Mouse (Mus musculus): ENCODE results near the gene Ccdc96. TPM values are rescaled to one million over a fixed set of nuclear protein-coding genes. Genes with fewer than 3 reads are reported as not detected.

Ccdc96 gene
- polyA plus RNA-seq (2014; fragmentation: Nextera tagmentation; extraction: Ambion mirVana): 2.7 and 2.8 TPM in 2 replicates

- Histone ChIP-seq H3K9me3 (ENCODE audit: control insufficient read depth, low read length) (no peaks in the 10 kb centered on the region), H3K4me1 (ENCODE audit: control insufficient read depth, insufficient read depth, low read length) (peaks cover 27% of the 10 kb centered on the region), H3K9ac (replicated peaks; ENCODE audit: low read depth, low read length) (peak within 1 kb of the TSS; percentile 86), H3K4me3 (ENCODE audit: low read depth, low read length) (peak within 1 kb of the TSS; percentile 89), H3K27me3 (ENCODE audit: control insufficient read depth, insufficient read depth, low read length) (no peaks in the 10 kb centered on the region), H3K36me3 (ENCODE audit: control insufficient read depth, insufficient read depth, low read length) (no peaks in the 10 kb centered on the region), H3K4me2 (ENCODE audit: low read depth, low read length) (peak within 1 kb of the TSS; percentile 91), H3K27ac (ENCODE audit: low read depth, low read length) (peak within 1 kb of the TSS; percentile 67)
- under 1% methylated on average over 75 of the region's 97 CpGs for WGBS
- peak; percentile 97 for ATAC-seq (ENCODE audit: low read depth)
Observed at GRCm38 (mm10) chr5:36484171-36484990, at the start of gene Ccdc96, which contains the start of gene Tada2b. TSS of gene Ccdc96 (plus strand) at chr5:36484588. TSS of gene Tada2b (minus strand) at chr5:36484285.

- Histone ChIP-seq H3K27ac (ENCODE audit: low read depth, low read length) (no peak overlapping the region), H3K9ac (replicated peaks; ENCODE audit: low read depth, low read length) (no peak overlapping the region), H3K4me3 (ENCODE audit: low read depth, low read length) (no peak overlapping the region), H3K27me3 (ENCODE audit: control insufficient read depth, insufficient read depth, low read length) (no peaks in the 10 kb centered on the region), H3K36me3 (ENCODE audit: control insufficient read depth, insufficient read depth, low read length) (no peaks in the 10 kb centered on the region), H3K4me1 (ENCODE audit: control insufficient read depth, insufficient read depth, low read length) (peaks cover 7% of the 10 kb centered on the region; the same call in 1 of the 2 replicates), H3K4me2 (ENCODE audit: low read depth, low read length) (no peak overlapping the region), H3K9me3 (ENCODE audit: control insufficient read depth, low read length) (no peaks in the 10 kb centered on the region)
- WGBS: 86% methylated on average over 4 of the region's 4 CpGs
- ATAC-seq (ENCODE audit: low read depth): no peak
Observed at GRCm38 (mm10) chr5:36436858-36437257, 47.5 kb upstream of the Ccdc96 start.

GRCm38 (mm10) chr5:36440741-36441140 lies 43.6 kb upstream of the Ccdc96 start:
- Histone ChIP-seq H3K36me3 (ENCODE audit: control insufficient read depth, insufficient read depth, low read length) (no peaks in the 10 kb centered on the region), H3K9me3 (ENCODE audit: control insufficient read depth, low read length) (no peaks in the 10 kb centered on the region), H3K27ac (ENCODE audit: low read depth, low read length) (no peak overlapping the region), H3K9ac (replicated peaks; ENCODE audit: low read depth, low read length) (no peak overlapping the region), H3K4me2 (ENCODE audit: low read depth, low read length) (no peak overlapping the region), H3K4me3 (ENCODE audit: low read depth, low read length) (no peak overlapping the region), H3K4me1 (ENCODE audit: control insufficient read depth, insufficient read depth, low read length) (no peaks in the 10 kb centered on the region), H3K27me3 (ENCODE audit: control insufficient read depth, insufficient read depth, low read length) (no peaks in the 10 kb centered on the region)
- ATAC-seq (ENCODE audit: low read depth): no peak
- WGBS: 60% methylated on average over 3 of the region's 3 CpGs

- WGBS: 61% methylated on average over 4 of the region's 4 CpGs
- no peak overlapping the region for H3K9ac ChIP-seq (replicated peaks; ENCODE audit: low read depth, low read length)
- ATAC-seq (ENCODE audit: low read depth): no peak
- no peak overlapping the region for H3K4me3 ChIP-seq (ENCODE audit: low read depth, low read length)
- no peak overlapping the region for H3K4me2 ChIP-seq (ENCODE audit: low read depth, low read length)
- no peak overlapping the region for H3K27ac ChIP-seq (ENCODE audit: low read depth, low read length)
- H3K4me1 ChIP-seq (ENCODE audit: control insufficient read depth, insufficient read depth, low read length): no peaks in the 10 kb centered on the region
- H3K9me3 ChIP-seq (ENCODE audit: control insufficient read depth, low read length): no peaks in the 10 kb centered on the region
- H3K27me3 ChIP-seq (ENCODE audit: control insufficient read depth, insufficient read depth, low read length): no peaks in the 10 kb centered on the region
- no peaks in the 10 kb centered on the region for H3K36me3 ChIP-seq (ENCODE audit: control insufficient read depth, insufficient read depth, low read length)
Observed at GRCm38 (mm10) chr5:36444611-36445010, 39.8 kb upstream of the Ccdc96 start.

GRCm38 (mm10) chr5:36445028-36445427 lies 39.4 kb upstream of the Ccdc96 start:
- no peak for ATAC-seq (ENCODE audit: low read depth)

DNA sequence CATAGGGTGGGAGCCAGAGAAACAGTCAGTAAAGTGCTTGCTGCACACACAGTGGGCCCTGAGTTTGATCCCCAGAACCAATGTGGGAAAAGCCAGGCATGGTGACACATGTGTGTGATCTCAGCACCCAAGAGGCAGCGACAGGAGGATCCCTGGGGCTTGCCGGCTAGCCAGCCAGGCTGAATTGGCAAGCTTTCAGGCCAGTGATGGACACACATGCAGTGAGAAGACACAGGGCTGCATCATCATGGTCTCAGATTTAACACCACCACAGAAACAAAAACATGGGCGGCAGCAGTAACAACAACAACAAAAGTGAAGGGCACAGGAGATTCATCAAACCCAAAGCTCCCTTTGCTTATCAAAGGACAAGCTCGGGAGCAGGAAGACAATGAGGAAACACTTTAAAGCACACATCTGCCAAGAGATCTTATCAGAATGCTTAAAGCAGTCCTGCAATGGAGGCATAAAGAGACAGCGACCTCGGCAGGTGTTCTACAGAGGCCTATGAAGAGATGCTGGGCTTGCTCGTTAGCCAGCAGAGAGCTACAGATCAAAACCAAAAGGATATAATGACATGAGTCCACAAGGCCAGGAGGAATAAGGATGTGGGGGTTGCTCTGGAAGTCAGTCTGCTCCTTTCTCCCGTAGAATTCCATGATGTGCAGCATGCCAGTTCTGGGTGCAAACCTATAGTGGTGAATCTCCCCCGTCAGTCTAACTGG lies 38.1 kb upstream of the Ccdc96 start:
- no peak overlapping the region for H3K4me2 ChIP-seq (ENCODE audit: low read depth, low read length)
- 49% methylated on average over 9 of the region's 9 CpGs for WGBS
- no peak for ATAC-seq (ENCODE audit: low read depth)
- no peak overlapping the region for H3K4me3 ChIP-seq (ENCODE audit: low read depth, low read length)
- H3K9me3 ChIP-seq (ENCODE audit: control insufficient read depth, low read length): no peaks in the 10 kb centered on the region
- no peak overlapping the region for H3K9ac ChIP-seq (replicated peaks; ENCODE audit: low read depth, low read length)
- H3K4me1 ChIP-seq (ENCODE audit: control insufficient read depth, insufficient read depth, low read length): no peaks in the 10 kb centered on the region
- no peak overlapping the region for H3K27ac ChIP-seq (ENCODE audit: low read depth, low read length)
- no peaks in the 10 kb centered on the region for H3K36me3 ChIP-seq (ENCODE audit: control insufficient read depth, insufficient read depth, low read length)
- no peaks in the 10 kb centered on the region for H3K27me3 ChIP-seq (ENCODE audit: control insufficient read depth, insufficient read depth, low read length)

More at GRCm38 (mm10) chr5:36445028-36445427, 39.4 kb upstream of the Ccdc96 start:
- Histone ChIP-seq H3K4me3 (ENCODE audit: low read depth, low read length) (no peak overlapping the region), H3K4me1 (ENCODE audit: control insufficient read depth, insufficient read depth, low read length) (no peaks in the 10 kb centered on the region), H3K36me3 (ENCODE audit: control insufficient read depth, insufficient read depth, low read length) (no peaks in the 10 kb centered on the region), H3K27ac (ENCODE audit: low read depth, low read length) (no peak overlapping the region), H3K27me3 (ENCODE audit: control insufficient read depth, insufficient read depth, low read length) (no peaks in the 10 kb centered on the region), H3K4me2 (ENCODE audit: low read depth, low read length) (no peak overlapping the region), H3K9ac (replicated peaks; ENCODE audit: low read depth, low read length) (no peak overlapping the region), H3K9me3 (ENCODE audit: control insufficient read depth, low read length) (no peaks in the 10 kb centered on the region)
- 25% methylated on average over 8 of the region's 8 CpGs for WGBS

GRCm38 (mm10) chr5:36447872-36448271 lies 36.5 kb upstream of the Ccdc96 start:
- no peak for ATAC-seq (ENCODE audit: low read depth)
- Histone ChIP-seq H3K27me3 (ENCODE audit: control insufficient read depth, insufficient read depth, low read length) (no peaks in the 10 kb centered on the region), H3K4me3 (ENCODE audit: low read depth, low read length) (no peak overlapping the region), H3K9ac (replicated peaks; ENCODE audit: low read depth, low read length) (no peak overlapping the region), H3K27ac (ENCODE audit: low read depth, low read length) (no peak overlapping the region), H3K9me3 (ENCODE audit: control insufficient read depth, low read length) (no peaks in the 10 kb centered on the region), H3K4me2 (ENCODE audit: low read depth, low read length) (no peak overlapping the region), H3K4me1 (ENCODE audit: control insufficient read depth, insufficient read depth, low read length) (no peaks in the 10 kb centered on the region), H3K36me3 (ENCODE audit: control insufficient read depth, insufficient read depth, low read length) (no peaks in the 10 kb centered on the region)
- 92% methylated on average over 12 of the region's 12 CpGs for WGBS

DNA sequence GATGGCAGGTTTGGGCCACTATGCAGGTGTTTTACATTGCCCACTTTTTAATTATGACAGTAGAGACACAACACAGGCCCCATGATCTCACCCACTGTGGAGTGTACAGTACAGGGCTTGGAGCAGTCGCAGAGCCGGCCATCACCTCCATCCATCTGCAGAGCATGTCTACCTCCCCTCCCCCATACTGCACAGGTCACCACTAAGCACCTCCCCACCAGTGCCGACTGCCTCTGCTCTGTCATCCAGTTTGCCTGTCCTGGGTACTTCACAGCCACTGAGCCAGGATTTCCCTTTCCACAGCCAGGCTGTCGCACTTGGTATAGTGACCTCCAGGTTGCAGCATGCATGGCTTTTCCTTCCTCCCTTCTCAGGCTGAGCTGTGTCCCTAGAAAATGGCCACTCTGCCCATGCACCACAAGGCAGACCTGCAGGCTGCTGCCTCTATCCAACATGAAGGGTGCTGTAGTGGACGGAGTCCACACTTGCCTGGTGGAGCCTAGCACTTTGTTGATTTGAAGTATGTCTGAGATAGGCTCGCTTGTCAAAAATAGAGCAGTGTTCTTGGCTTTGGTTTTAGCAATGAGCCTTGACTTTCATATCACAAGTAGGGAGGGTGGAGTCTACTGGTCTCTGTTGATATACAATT lies 34.6 kb upstream of the Ccdc96 start:
- Histone ChIP-seq H3K27me3 (ENCODE audit: control insufficient read depth, insufficient read depth, low read length) (no peaks in the 10 kb centered on the region), H3K4me2 (ENCODE audit: low read depth, low read length) (no peak overlapping the region), H3K27ac (ENCODE audit: low read depth, low read length) (no peak overlapping the region), H3K4me1 (ENCODE audit: control insufficient read depth, insufficient read depth, low read length) (no peaks in the 10 kb centered on the region), H3K9me3 (ENCODE audit: control insufficient read depth, low read length) (no peaks in the 10 kb centered on the region), H3K9ac (replicated peaks; ENCODE audit: low read depth, low read length) (no peak overlapping the region), H3K36me3 (ENCODE audit: control insufficient read depth, insufficient read depth, low read length) (no peaks in the 10 kb centered on the region), H3K4me3 (ENCODE audit: low read depth, low read length) (no peak overlapping the region)
- no peak for ATAC-seq (ENCODE audit: low read depth)
- 83% methylated on average over 6 of the region's 6 CpGs for WGBS

Measured in neural tube, embryonic 14.5 days (tissue).